Mouse (Mus musculus) heart, postnatal 25 days (tissue): ENCODE measurements around the gene Auts2. TPM values are rescaled to one million over a fixed set of nuclear protein-coding genes. Genes with fewer than 3 reads are reported as not detected.

Experiments
- DNase-seq: peaks from one replicate; pipeline ENCODE4 v3.0.0; 2022; ENCODE audit warnings: low spot score
- intact Hi-C: fragments of 180-260 bp; cut with DNase I; formaldehyde crosslinking; loops from one replicate; pipeline ENCODE4 v1.15.1; 2025
- total RNA-seq, 2 experiments: library from RNA; stranded (reverse); gene quantifications; 2 replicates each; pipeline ENCODE4 v1.2.3; 2021

The Auts2 gene
- total RNA-seq, 2 experiments from 2014 or later, result 33.6 to 43.8 TPM

- intact Hi-C loops, result no loop called here
- DNase-seq, result no peak
Measured at GRCm38 (mm10) chr5:131634731-131635130, 908.4 kb downstream of the Auts2 start.

GRCm38 (mm10) chr5:131631998-131632379 is 911.2 kb downstream of the Auts2 start:
- no peak for DNase-seq
- intact Hi-C loops, result no loop called here

- intact Hi-C loops, result no loop called here
- no peak for DNase-seq
Measured at GRCm38 (mm10) chr5:131631038-131631997, 911.8 kb downstream of the Auts2 start.

GRCm38 (mm10) chr5:131630577-131630976 is 912.6 kb downstream of the Auts2 start:
- DNase-seq, result no peak
- intact Hi-C loops, result no loop called here

GRCm38 (mm10) chr5:131616113-131616876 is 926.8 kb downstream of the Auts2 start:
- DNase-seq, result no peak

GRCm38 (mm10) chr5:131614238-131614637 is 928.9 kb downstream of the Auts2 start:
- intact Hi-C loops, result no loop called here
- DNase-seq, result no peak

More at GRCm38 (mm10) chr5:131616113-131616876, 926.8 kb downstream of the Auts2 start:
- intact Hi-C loops, result no loop called here

- DNase-seq, result no peak
- intact Hi-C loops, result no loop called here
Measured at GRCm38 (mm10) chr5:131613301-131613700, 929.8 kb downstream of the Auts2 start.

GRCm38 (mm10) chr5:131610702-131611101 is 932.4 kb downstream of the Auts2 start:
- intact Hi-C loops, result no loop called here
- DNase-seq, result no peak

GRCm38 (mm10) chr5:131606786-131607185 is 936.4 kb downstream of the Auts2 start:
- no peak for DNase-seq
- intact Hi-C loops, result no loop called here

GRCm38 (mm10) chr5:131601934-131602692 is 941.0 kb downstream of the Auts2 start:
- intact Hi-C loops, result no loop called here
- DNase-seq, result no peak

- peak; percentile 58 for DNase-seq
- intact Hi-C loops, result no loop called here
Measured at GRCm38 (mm10) chr5:131600325-131601125, 942.6 kb downstream of the Auts2 start.

- DNase-seq, result no peak
- intact Hi-C loops, result no loop called here
Measured at GRCm38 (mm10) chr5:131597503-131597902, 945.6 kb downstream of the Auts2 start.

GRCm38 (mm10) chr5:131596591-131596990 is 946.6 kb downstream of the Auts2 start:
- intact Hi-C loops, result no loop called here
- no peak for DNase-seq

GRCm38 (mm10) chr5:131595730-131596129 is 947.4 kb downstream of the Auts2 start:
- intact Hi-C loops, result no loop called here
- no peak for DNase-seq

GRCm38 (mm10) chr5:131594597-131594996 is 948.5 kb downstream of the Auts2 start:
- intact Hi-C loops, result no loop called here
- no peak for DNase-seq

- intact Hi-C loops, result no loop called here
- DNase-seq, result no peak
Measured at GRCm38 (mm10) chr5:131593261-131593660, 949.9 kb downstream of the Auts2 start.

GRCm38 (mm10) chr5:131589948-131590467 is 953.1 kb downstream of the Auts2 start:
- intact Hi-C loops, result no loop called here

GRCm38 (mm10) chr5:131586332-131586700 is 956.8 kb downstream of the Auts2 start:
- no peak for DNase-seq
- intact Hi-C loops, result no loop called here

More at GRCm38 (mm10) chr5:131589948-131590467, 953.1 kb downstream of the Auts2 start:
- DNase-seq, result no peak

GRCm38 (mm10) chr5:131585684-131586331 is 957.3 kb downstream of the Auts2 start:
- DNase-seq, result peak; percentile 27
- intact Hi-C loops, result no loop called here
